Mouse (Mus musculus) liver, postnatal 0 days (tissue): ENCODE measurements at regions not wholly inside any gene's neighbourhood (a gene's known extent, or its start where the extent isn't known, plus 50 kb on each side); places are given as distances from the start of the nearest gene placed in this dataset.

ENCODE experiments used
- CTCF ChIP-seq: sonication (generic); IDR thresholded peaks from 2 replicates; pipeline ENCODE4 v1.5.1; 2016; ENCODE audit warnings: antibody characterized with exemption, low read depth
- EP300 ChIP-seq: IDR thresholded peaks from 2 replicates; pipeline ENCODE4 v1.6.1; 2016; ENCODE audit warnings: antibody characterized with exemption, low read depth, mild to moderate bottlenecking

- TF ChIP-seq CTCF (no peak), EP300 (no peak)
Measured at GRCm38 (mm10) chr6:31106144-31106836, 147.4 kb upstream of the Klf14 start.
